Comparison of ENCODE assay signal across 8 mouse cellular contexts in the genomic region with DNA sequence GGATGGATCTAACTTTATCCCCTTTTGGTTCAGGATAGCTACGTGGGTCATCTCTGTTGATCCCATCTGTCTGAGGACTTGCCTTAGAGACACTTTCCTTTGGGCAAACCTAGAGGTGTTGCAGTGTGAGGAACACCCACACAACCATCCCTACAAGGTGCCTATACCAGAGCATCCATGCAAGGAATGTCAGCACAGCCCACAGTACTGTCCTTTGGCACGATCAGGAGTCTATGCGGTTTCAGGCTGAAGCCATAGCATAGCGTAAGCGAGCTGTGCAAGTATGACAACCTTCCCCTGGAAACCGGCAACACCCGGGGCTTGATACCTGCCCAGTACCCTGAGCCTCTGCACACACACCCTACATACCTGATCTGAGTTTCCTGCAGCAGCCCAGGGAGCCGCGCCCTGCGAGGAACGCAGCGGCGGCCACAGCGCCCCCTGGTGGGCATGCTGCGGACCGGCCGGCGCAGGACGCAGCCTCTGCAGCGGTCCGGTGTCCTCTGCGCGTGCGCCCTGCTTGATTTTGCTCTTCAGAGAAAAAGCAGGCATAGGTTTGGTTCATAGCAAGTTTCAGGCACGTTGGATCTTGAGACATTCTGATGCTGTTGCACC.
DNase-seq lines count a peak whose midpoint lies in the region; TF ChIP-seq lines count a peak whose summit lies in the region.

No protein-coding gene starts in this region.

- peak overlapping the region; percentile 85 for H3K27ac ChIP-seq in left cerebral cortex, adult 2 months

- peak; percentile 100 for TF ChIP-seq CTCF in left cerebral cortex, adult 2 months (IDR thresholded peaks at IDR 0.05)

- DNase-seq in adrenal gland, adult 18-20 months (ENCODE audit: low spot score in 2 of 2): peak; percentile 83 to 87
- peak; percentile 88 for DNase-seq in embryo, embryonic 10 days (ENCODE audit: low spot score)
- DNase-seq in gastrocnemius, postnatal 10 days: peak; percentile 93
- DNase-seq in hindlimb bud, embryonic 11.5 days (ENCODE audit: extremely low spot score, low read depth, low spot score): peak; percentile 37
- peak; percentile 84 to 92 for DNase-seq in left cerebral cortex, adult 2 months (ENCODE audit: extremely low spot score in 1 of 2, low spot score in 2 of 2)
- DNase-seq in lung, postnatal 4 days: peak; percentile 85 to 87
- peak; percentile 84 to 86 for DNase-seq in right cerebral cortex, adult 2 months (ENCODE audit: low spot score in 2 of 2)
- DNase-seq in urinary bladder, adult 2 months (ENCODE audit: low spot score): peak; percentile 84

- intact Hi-C loops in left cerebral cortex, adult 2 months (cut with DNase I): no loop called here

- peak overlapping the region; percentile 49 for H3K4me3 ChIP-seq in left cerebral cortex, adult 2 months

Comparison
In these comparisons a context has a peak if more than half of its experiments do, and no peak if none do; other contexts are left out.
1. Peak in every context shown above with its lines: DNase-seq, H3K4me3 ChIP-seq and H3K27ac ChIP-seq.
2. DNase-seq: peak in every context shown above with its lines; median percentile 93 in gastrocnemius, postnatal 10 days; 88 in embryo, embryonic 10 days; 88 in left cerebral cortex, adult 2 months; 86 in lung, postnatal 4 days; 85 in adrenal gland, adult 18-20 months; 85 in right cerebral cortex, adult 2 months; 84 in urinary bladder, adult 2 months; 37 in hindlimb bud, embryonic 11.5 days.